Mouse (Mus musculus) bone marrow macrophage, adult 2 months (primary cell): ENCODE data around the gene Bfar.

Source experiments
- CTCF ChIP-seq: IDR thresholded peaks from 2 replicates; pipeline ENCODE4 v1.5.1; 2012; ENCODE audit warnings: low read depth, mild to moderate bottlenecking, low read length, moderate library complexity
- POLR2A ChIP-seq: IDR thresholded peaks from 2 replicates; pipeline ENCODE4 v1.6.1; 2012; ENCODE audit warnings: mild to moderate bottlenecking, low read depth, low read length, borderline replicate concordance

- no peak for TF ChIP-seq POLR2A
- no peak for TF ChIP-seq CTCF
Observed at GRCm38 (mm10) chr16:13667878-13668343, 3.7 kb upstream of the Bfar start, which contains the start of gene Parn.
